Mouse (Mus musculus) lung, postnatal 0 days (tissue): ENCODE results near the gene S1pr3.

Experiments used
- CTCF ChIP-seq: IDR thresholded peaks from 2 replicates; pipeline ENCODE4 v1.5.1; 2016; ENCODE audit warnings: antibody characterized with exemption, mild to moderate bottlenecking
- EP300 ChIP-seq: IDR thresholded peaks from 2 replicates; pipeline ENCODE4 v1.6.1; 2016; ENCODE audit warnings: antibody characterized with exemption, mild to moderate bottlenecking, control low read depth

DNA sequence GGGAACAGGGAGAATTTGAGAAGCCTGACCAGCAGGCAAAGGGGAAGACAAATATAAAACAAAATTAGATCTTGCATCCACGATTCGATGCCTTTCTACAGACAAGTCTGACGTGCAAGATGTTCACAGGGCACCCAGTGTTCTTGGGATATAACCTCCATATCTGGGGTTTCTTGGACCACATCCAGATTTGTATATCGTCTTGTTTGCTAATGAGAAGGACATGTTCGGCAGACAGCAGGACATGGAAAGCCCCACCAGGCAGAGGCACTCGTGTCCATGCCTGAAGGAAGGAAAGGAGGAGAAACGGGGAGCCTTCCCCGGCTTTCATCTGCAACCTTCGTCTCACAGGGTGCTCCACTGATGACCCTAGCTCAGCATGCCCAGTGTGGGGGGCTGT, 2.8 kb downstream of the S1pr3 start:
- TF ChIP-seq CTCF, result no peak
- TF ChIP-seq EP300, result no peak
